Mouse (Mus musculus) erythroblast, embryonic 14.5 days (primary cell): ENCODE measurements around the gene Lrmda.

Experiments used
- GATA1 ChIP-seq: IDR thresholded peaks from 2 replicates; pipeline ENCODE4 v1.6.1; 2012; ENCODE audit warnings: low read length, inconsistent platforms, mixed read lengths
- TAL1 ChIP-seq: IDR thresholded peaks from 3 replicates; pipeline ENCODE4 v1.6.1; 2012; ENCODE audit warnings: low read length, inconsistent platforms, mixed read lengths

DNA sequence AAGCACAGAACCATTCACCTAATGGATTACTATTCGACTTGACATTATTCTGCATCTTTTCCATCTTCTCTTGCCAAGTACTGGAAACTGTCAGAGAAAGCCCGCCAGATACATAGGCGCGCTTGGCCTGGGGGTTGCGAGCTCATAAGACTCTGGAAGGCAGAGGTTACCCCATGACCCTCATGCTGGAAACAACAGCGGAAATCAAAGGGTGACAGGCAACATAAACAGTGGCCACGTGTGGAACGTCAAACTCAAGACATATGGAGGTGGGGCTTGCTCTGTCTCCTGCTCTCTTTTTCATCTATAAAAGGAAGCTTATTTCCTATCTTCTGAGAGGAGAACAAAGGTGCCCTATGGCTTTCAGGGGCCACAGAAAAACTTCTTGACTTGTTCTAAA lies 351.6 kb downstream of the Lrmda start:
- TF ChIP-seq TAL1 (no peak), GATA1 (no peak)
